Mouse (Mus musculus) CH12.LX (cell line): Measurements from ENCODE around the gene Epb41l2. TPM values are rescaled to one million over a fixed set of nuclear protein-coding genes. Genes with fewer than 3 reads are reported as not detected.

Source experiments
- DNase-seq: peaks from one replicate; pipeline ENCODE4 v3.0.0-alpha.2; 2013; ENCODE audit errors: extremely low read depth
- H3K27ac ChIP-seq: 2 replicates; pipeline ENCODE4 v1.5.1; 2012; ENCODE audit warnings: low read depth, mild to moderate bottlenecking, control low read depth, moderate library complexity; ENCODE audit not compliant: insufficient read depth
- H3K27me3 ChIP-seq: replicated peaks from 2 replicates; pipeline ENCODE3; 2012; ENCODE audit warnings: inconsistent platforms
- H3K36me3 ChIP-seq, 2 experiments: replicated peaks in 1 of 2; 2 replicates each; pipeline versions ENCODE3 to v1.6.1; 2012; ENCODE audit warnings: inconsistent platforms in 1 of 2, low read length in 1 of 2, mild to moderate bottlenecking in 1 of 2, mixed read lengths in 1 of 2, moderate library complexity in 1 of 2; ENCODE audit not compliant: control insufficient read depth in 1 of 2, insufficient read depth in 1 of 2
- H3K4me1 ChIP-seq, 2 experiments: 2 replicates each; pipeline ENCODE4 v1.6.1; 2012; ENCODE audit warnings: inconsistent platforms in 1 of 2, moderate library complexity in 1 of 2; ENCODE audit not compliant: insufficient read depth in 2 of 2, control insufficient read depth in 1 of 2
- H3K4me2 ChIP-seq: 2 replicates; pipeline ENCODE4 v1.6.1; 2012; ENCODE audit warnings: low read depth, mild to moderate bottlenecking, control low read depth; ENCODE audit not compliant: poor library complexity, insufficient read depth, severe bottlenecking
- H3K4me3 ChIP-seq, 3 experiments: fragments of 150-350 bp in 1 of 3; sonication (generic) in 1 of 3; replicated peaks in 1 of 3; 2 replicates each; pipeline versions ENCODE3 to v1.5.1; 2011 to 2012; ENCODE audit warnings: low read depth in 2 of 3, low read length in 2 of 3, mild to moderate bottlenecking in 2 of 3, moderate library complexity in 2 of 3, control low read depth in 1 of 3, improper control_type of control experiment in 1 of 3, inconsistent platforms in 1 of 3, mixed read lengths in 1 of 3; ENCODE audit not compliant: poor library complexity in 1 of 3
- H3K79me2 ChIP-seq: replicated peaks from 2 replicates; pipeline ENCODE4 v1.6.1; 2012; ENCODE audit warnings: mild to moderate bottlenecking, moderate library complexity; ENCODE audit not compliant: control insufficient read depth, poor library complexity, insufficient read depth, severe bottlenecking; ENCODE audit errors: extremely low read depth
- H3K9ac ChIP-seq: 2 replicates; pipeline ENCODE4 v1.6.1; 2012; ENCODE audit warnings: low read depth, mild to moderate bottlenecking, control low read depth, moderate library complexity; ENCODE audit not compliant: insufficient read depth
- H3K9me3 ChIP-seq: replicated peaks from 2 replicates; pipeline ENCODE3; 2012; ENCODE audit warnings: low read length, inconsistent platforms, mixed read lengths
- CHD2 ChIP-seq: IDR thresholded peaks from 2 replicates; pipeline ENCODE4 v1.6.1; 2011; ENCODE audit warnings: low read length, improper control_type of control experiment
- E2F4 ChIP-seq: IDR thresholded peaks from 2 replicates; pipeline ENCODE4 v1.6.1; 2011; ENCODE audit warnings: low read depth, low read length, improper control_type of control experiment; ENCODE audit not compliant: insufficient replicate concordance
- ELF1 ChIP-seq: IDR thresholded peaks from 2 replicates; pipeline ENCODE4 v1.6.1; 2014; ENCODE audit warnings: low read depth, mild to moderate bottlenecking, inconsistent platforms, low read length, improper control_type of control experiment
- ETS1 ChIP-seq: conservative IDR thresholded peaks from 2 replicates; pipeline ENCODE4 v1.6.1; 2012; ENCODE audit warnings: low read depth, mild to moderate bottlenecking, inconsistent platforms, low read length, improper control_type of control experiment, moderate library complexity
- GABPA ChIP-seq: IDR thresholded peaks from 2 replicates; pipeline ENCODE4 v1.6.1; 2012; ENCODE audit warnings: low read depth, low read length, improper control_type of control experiment, inconsistent platforms; ENCODE audit not compliant: insufficient replicate concordance
- HCFC1 ChIP-seq: IDR thresholded peaks from 2 replicates; pipeline ENCODE4 v1.6.1; 2012; ENCODE audit warnings: low read depth, mild to moderate bottlenecking, inconsistent platforms, low read length, improper control_type of control experiment
- JUN ChIP-seq: IDR thresholded peaks from 2 replicates; pipeline ENCODE4 v1.6.1; 2011; ENCODE audit warnings: low read depth, mild to moderate bottlenecking, low read length, improper control_type of control experiment, moderate library complexity; ENCODE audit not compliant: insufficient read depth
- JUND ChIP-seq: conservative IDR thresholded peaks from 2 replicates; pipeline ENCODE4 v1.6.1; 2011; ENCODE audit warnings: low read depth, low read length, improper control_type of control experiment
- MAX ChIP-seq: IDR thresholded peaks from 2 replicates; pipeline ENCODE4 v1.6.1; 2011; ENCODE audit warnings: low read length, improper control_type of control experiment
- MAZ ChIP-seq: IDR thresholded peaks from 2 replicates; pipeline ENCODE4 v1.6.1; 2012; ENCODE audit warnings: low read depth, mild to moderate bottlenecking, inconsistent platforms, low read length, improper control_type of control experiment, moderate library complexity
- POLR2A ChIP-seq: IDR thresholded peaks from 2 replicates; pipeline ENCODE4 v1.6.1; 2011; ENCODE audit warnings: low read depth, mild to moderate bottlenecking, improper control_type of control experiment, low read length
- UBTF ChIP-seq: IDR thresholded peaks from 2 replicates; pipeline ENCODE4 v1.6.1; 2012; ENCODE audit warnings: low read depth, mild to moderate bottlenecking, inconsistent platforms, low read length, improper control_type of control experiment, moderate library complexity
- USF1 ChIP-seq: IDR thresholded peaks from 2 replicates; pipeline ENCODE4 v1.6.1; 2014; ENCODE audit warnings: low read depth, mild to moderate bottlenecking, inconsistent platforms, low read length, improper control_type of control experiment
- USF2 ChIP-seq: conservative IDR thresholded peaks from 2 replicates; pipeline ENCODE4 v1.6.1; 2011; ENCODE audit warnings: low read depth, low read length, improper control_type of control experiment
- ZKSCAN1 ChIP-seq: IDR thresholded peaks from 2 replicates; pipeline ENCODE4 v1.6.1; 2012; ENCODE audit warnings: low read depth, inconsistent platforms, low read length, improper control_type of control experiment, borderline replicate concordance
- dilution Hi-C: fragments of 300-500 bp; cut with MboI; formaldehyde crosslinking; loops from 2 replicates; pipeline ENCODE4 v1.14.3; 2020; ENCODE audit warnings: low sequenced_read_pairs; ENCODE audit not compliant: extremely low pct_unique_long_range_greater_than_20kb, extremely low pct_ligation_motif_present
- in situ Hi-C: fragments of 300-500 bp; cut with MboI; formaldehyde crosslinking; loops from 3 replicates; pipeline ENCODE4 v1.14.3; 2019; ENCODE audit warnings: low sequenced_read_pairs, low pct_ligation_motif_present, low pct_unique_long_range_greater_than_20kb, mixed read lengths
- polyA plus RNA-seq: library from polyadenylated mRNA; unstranded; fragments of >175 nt; gene quantifications from 2 replicates; pipeline ENCODE4 v1.2.1, GENCODE M21; 2012; ENCODE audit warnings: low read depth; ENCODE audit not compliant: insufficient read length
- total RNA-seq, 2 experiments: library from RNA; depleted of rRNA; stranded (reverse); fragments of 300-350 nt in 1 of 2; fragments of >200 nt in 1 of 2; gene quantifications; 2 replicates each; pipeline ENCODE4 v1.2.3; 2012 to 2014

Gene Epb41l2
- total and polyA plus RNA-seq, 3 experiments: 24.3 to 71.2 (median 28.4) TPM

DNA sequence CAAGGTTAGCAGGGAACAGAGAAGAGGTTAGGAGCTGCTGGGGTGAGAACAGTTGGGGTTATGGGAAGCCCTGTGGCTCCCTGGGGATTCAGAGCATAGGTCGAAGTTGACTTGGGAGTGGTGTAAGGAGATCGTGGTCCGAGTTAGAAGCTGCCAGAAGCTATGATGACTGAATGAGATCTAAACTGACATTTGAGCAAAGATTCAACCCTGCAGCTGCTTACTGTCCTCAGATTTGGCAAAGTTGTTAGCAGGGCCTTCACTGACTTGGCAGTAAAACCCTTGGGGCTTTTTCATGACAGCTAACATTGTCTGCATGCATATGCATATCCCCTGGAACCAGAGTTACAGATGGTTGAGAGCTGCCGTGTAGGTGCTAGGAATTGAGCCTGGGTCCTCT is 166.6 kb downstream of the Epb41l2 start:
- no peak overlapping the region for H3K4me2 ChIP-seq

DNA sequence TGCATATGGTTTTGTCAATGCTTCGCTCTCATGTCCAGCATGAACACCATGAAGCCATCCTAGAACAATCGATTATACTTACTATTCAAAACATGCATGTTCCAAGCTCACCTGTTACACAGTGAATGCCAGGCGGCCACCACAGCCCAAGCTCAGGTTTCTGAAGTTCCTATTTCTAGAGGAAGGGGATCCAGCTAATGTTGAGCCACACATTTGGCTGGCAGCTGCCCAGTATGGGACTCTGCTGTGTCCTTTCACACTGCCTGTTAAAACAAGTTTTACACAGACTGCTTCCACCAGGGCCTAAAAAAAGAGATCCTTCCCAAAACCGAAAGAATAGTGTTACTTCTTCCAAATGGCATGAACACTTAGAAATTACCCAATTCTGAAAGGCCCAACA is 167.0 kb downstream of the Epb41l2 start:
- TF ChIP-seq USF2: no peak
- no peak for TF ChIP-seq GABPA
- no peak for TF ChIP-seq JUND
- TF ChIP-seq MAZ: no peak
- no peak for TF ChIP-seq POLR2A
- no peak for TF ChIP-seq JUN
- TF ChIP-seq CHD2: no peak
- no peak for TF ChIP-seq HCFC1
- TF ChIP-seq MAX: no peak
- TF ChIP-seq ELF1: no peak
- TF ChIP-seq ZKSCAN1: no peak
- no peak for TF ChIP-seq ETS1
- DNase-seq: no peak
- Histone ChIP-seq H3K79me2 (no peaks in the 10 kb centered on the region), H3K4me1 (no peaks in the 10 kb centered on the region), H3K9me3 (no peaks in the 10 kb centered on the region), H3K27me3 (no peaks in the 10 kb centered on the region), H3K4me2 (no peak overlapping the region), H3K36me3 (peaks cover 4 to 25% of the 10 kb centered on the region in 2 experiments), H3K4me3 (no peak overlapping the region), H3K27ac (no peak overlapping the region), H3K9ac (no peak overlapping the region)
- dilution Hi-C loops: no loop called here
- in situ Hi-C loops: no loop called here

More for the DNA sequence above, 166.6 kb downstream of the Epb41l2 start:
- H3K27ac ChIP-seq: no peak overlapping the region
- no peaks in the 10 kb centered on the region for H3K79me2 ChIP-seq
- in situ Hi-C loops: no loop called here
- peaks cover 4 to 29% of the 10 kb centered on the region in 2 experiments for H3K36me3 ChIP-seq
- TF ChIP-seq MAZ (no peak), ELF1 (no peak), USF1 (no peak), E2F4 (no peak), UBTF (no peak), ZKSCAN1 (no peak)
- H3K4me3 ChIP-seq: no peak overlapping the region
- no peak overlapping the region for H3K9ac ChIP-seq
- dilution Hi-C loops: no loop called here
- no peak for DNase-seq
- no peaks in the 10 kb centered on the region for H3K4me1 ChIP-seq
- no peaks in the 10 kb centered on the region for H3K9me3 ChIP-seq
- no peaks in the 10 kb centered on the region for H3K27me3 ChIP-seq
